Mouse (Mus musculus) neural tube, embryonic 11.5 days (tissue): ENCODE data around the gene Csmd2. TPM values are rescaled to one million over a fixed set of nuclear protein-coding genes. Genes with fewer than 3 reads are reported as not detected.

Source experiments
- ATAC-seq: fragments of 200-750 bp; cut with Nextera tagmentation; 2 replicates; pipeline ENCODE4 v1.8.0; 2017; ENCODE audit warnings: moderate number of reproducible peaks, mild to moderate bottlenecking, moderate TSS enrichment, moderate library complexity; ENCODE audit not compliant: insufficient read depth, low FRiP score, low TSS enrichment
- DNase-seq: peaks from one replicate; pipeline ENCODE4 v3.0.0-alpha.2; 2015; ENCODE audit warnings: low spot score
- H3K27ac ChIP-seq: fragments of 300-500 bp; sonication (generic); 2 replicates; pipeline ENCODE4 v1.5.1; 2014; ENCODE audit warnings: low read depth, mild to moderate bottlenecking, low read length
- H3K27me3 ChIP-seq: fragments of 300-500 bp; sonication (generic); 2 replicates; pipeline ENCODE4 v1.6.1; 2014; ENCODE audit warnings: mild to moderate bottlenecking, low read length, mixed read lengths; ENCODE audit not compliant: control insufficient read depth, insufficient read depth
- H3K36me3 ChIP-seq: fragments of 300-500 bp; sonication (generic); 2 replicates; pipeline ENCODE4 v1.6.1; 2014; ENCODE audit warnings: mild to moderate bottlenecking, low read length, moderate library complexity, mixed read lengths; ENCODE audit not compliant: control insufficient read depth, insufficient read depth
- H3K4me1 ChIP-seq: fragments of 300-500 bp; sonication (generic); 2 replicates; pipeline ENCODE4 v1.6.1; 2014; ENCODE audit warnings: low read length, mixed read lengths; ENCODE audit not compliant: control insufficient read depth, insufficient read depth
- H3K4me2 ChIP-seq: fragments of 300-500 bp; sonication (generic); 2 replicates; pipeline ENCODE4 v1.6.1; 2014; ENCODE audit warnings: low read depth, mild to moderate bottlenecking, moderate library complexity
- H3K4me3 ChIP-seq: fragments of 300-500 bp; sonication (generic); 2 replicates; pipeline ENCODE4 v1.5.1; 2014; ENCODE audit warnings: low read depth, low read length
- H3K9ac ChIP-seq: fragments of 300-500 bp; sonication (generic); 2 replicates; pipeline ENCODE4 v1.6.1; 2014; ENCODE audit warnings: mild to moderate bottlenecking, low read length
- H3K9me3 ChIP-seq: fragments of 300-500 bp; sonication (generic); 2 replicates; pipeline ENCODE4 v1.6.1; 2016; ENCODE audit warnings: low read length; ENCODE audit not compliant: control insufficient read depth
- WGBS: fragments of 180-500 bp; shearing (Covaris S2); extraction: QIAGEN DNeasy Blood & Tissue Kit; methylation state at CpG from one replicate; pipeline ENCODE4 v1.1.7; 2014; 5-methylcytosine and 5-hydroxymethylcytosine counted together
- polyA plus RNA-seq: library from polyadenylated mRNA; unstranded; fragments of >200 nt; fragmentation: Nextera tagmentation; extraction: Ambion mirVana; gene quantifications from 2 replicates; pipeline ENCODE4 v1.2.1, GENCODE M21; 2014

The Csmd2 gene
- polyA plus RNA-seq, 1 experiment from 2014 or later, result 1.4 TPM

DNA sequence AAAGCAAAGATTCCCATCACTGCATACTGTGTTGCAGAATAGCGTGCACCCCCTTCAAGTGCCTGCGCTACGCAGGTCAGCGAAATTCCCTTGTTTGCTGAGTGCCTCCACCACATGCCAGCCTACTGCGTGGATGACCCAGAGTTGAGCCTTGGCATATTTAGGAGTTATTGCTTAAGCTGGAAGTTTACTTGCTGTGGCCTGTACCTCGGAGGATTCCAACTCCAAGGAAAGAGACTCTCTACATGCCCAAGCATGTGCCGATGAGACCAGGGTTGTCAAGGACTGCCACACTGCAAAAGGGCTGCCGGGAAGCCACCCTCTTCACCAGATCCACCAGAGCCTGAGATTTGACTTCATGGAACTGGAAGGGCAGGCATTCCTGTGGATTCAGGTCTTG lies 182.5 kb downstream of the Csmd2 start:
- ATAC-seq, result no peak
- Histone ChIP-seq H3K9ac (no peak overlapping the region), H3K9me3 (no peaks in the 10 kb centered on the region)

DNA sequence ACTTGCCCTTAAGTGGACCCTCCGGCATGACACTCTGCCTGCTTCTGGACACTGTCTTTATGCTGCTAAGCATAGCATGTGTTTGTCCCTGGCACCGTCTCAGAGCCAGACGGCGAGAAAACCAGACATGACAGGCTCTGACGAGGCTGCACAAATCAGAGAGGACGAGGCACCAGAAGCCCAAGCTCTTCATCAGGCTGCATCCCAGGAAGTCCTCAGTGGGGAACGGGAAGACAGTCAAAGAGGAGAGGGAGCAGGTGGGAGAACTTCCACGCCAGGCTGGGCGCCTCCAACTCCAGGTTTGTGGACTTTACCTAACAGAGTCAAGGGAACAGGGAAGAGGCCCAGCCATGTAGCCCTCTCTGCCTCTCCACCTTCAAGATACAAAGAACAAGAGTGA lies 183.6 kb downstream of the Csmd2 start:
- Histone ChIP-seq H3K4me1 (no peaks in the 10 kb centered on the region), H3K4me2 (no peak overlapping the region), H3K27me3 (no peaks in the 10 kb centered on the region), H3K4me3 (no peak overlapping the region), H3K9me3 (no peaks in the 10 kb centered on the region), H3K36me3 (no peaks in the 10 kb centered on the region), H3K9ac (no peak overlapping the region), H3K27ac (no peak overlapping the region)
- no peak for ATAC-seq
- 94% methylated on average over 9 of the region's 9 CpGs for WGBS
- no peak for DNase-seq

More for the DNA sequence above, 182.5 kb downstream of the Csmd2 start:
- Histone ChIP-seq H3K4me1 (no peaks in the 10 kb centered on the region), H3K27ac (no peak overlapping the region), H3K4me2 (no peak overlapping the region), H3K36me3 (no peaks in the 10 kb centered on the region), H3K4me3 (no peak overlapping the region), H3K27me3 (no peaks in the 10 kb centered on the region)
- 91% methylated on average over 8 of the region's 8 CpGs for WGBS
- DNase-seq, result no peak

DNA sequence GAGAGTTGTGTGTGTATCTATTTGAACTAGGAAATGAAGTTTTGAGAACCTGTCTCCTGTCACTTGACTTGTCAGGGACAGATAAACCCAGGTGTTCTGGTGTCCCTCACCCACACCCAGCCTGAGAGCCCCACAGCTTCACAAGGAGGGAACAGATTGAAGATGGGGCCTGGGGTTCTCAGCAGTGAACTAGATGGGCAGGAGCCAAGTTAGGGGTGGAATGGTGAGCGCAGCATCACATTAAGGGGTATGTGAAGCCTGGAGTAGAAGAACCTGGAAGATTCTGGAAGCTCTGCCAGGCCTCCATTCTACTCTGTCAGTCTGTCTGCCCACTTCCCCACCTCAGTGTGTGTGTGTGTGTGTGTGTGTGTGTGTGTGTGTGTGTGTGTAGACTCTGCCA lies 184.0 kb downstream of the Csmd2 start:
- no peak overlapping the region for H3K4me3 ChIP-seq
- H3K27ac ChIP-seq, result no peak overlapping the region
- H3K4me1 ChIP-seq, result no peaks in the 10 kb centered on the region
- H3K9me3 ChIP-seq, result no peaks in the 10 kb centered on the region
- no peaks in the 10 kb centered on the region for H3K27me3 ChIP-seq
- no peak overlapping the region for H3K4me2 ChIP-seq
- H3K36me3 ChIP-seq, result no peaks in the 10 kb centered on the region
- 85% methylated on average over 1 of the region's 1 CpGs for WGBS
- no peak for DNase-seq
- H3K9ac ChIP-seq, result no peak overlapping the region
- no peak for ATAC-seq

DNA sequence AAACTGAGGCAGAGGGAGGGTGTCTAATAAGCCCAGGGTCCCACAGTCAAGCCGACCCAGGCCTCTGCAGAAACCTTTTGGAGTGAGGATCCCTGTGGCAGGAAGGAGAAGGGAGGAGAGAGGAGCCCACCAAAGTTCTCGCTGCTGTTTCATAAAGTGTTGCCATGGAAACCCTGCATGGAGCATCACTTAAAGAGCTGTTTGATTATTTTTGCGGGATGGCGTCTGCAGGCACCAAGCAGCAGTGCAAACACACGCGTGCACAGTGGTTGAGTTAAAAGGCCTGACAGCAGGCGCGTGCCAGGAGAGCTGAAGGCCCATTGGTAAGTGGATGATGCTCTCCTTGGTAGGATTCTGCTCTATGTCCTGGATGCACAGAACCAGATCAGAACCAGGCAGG lies 191.3 kb downstream of the Csmd2 start:
- ATAC-seq (no peak), DNase-seq (no peak)
- Histone ChIP-seq H3K27me3 (no peaks in the 10 kb centered on the region), H3K36me3 (no peaks in the 10 kb centered on the region), H3K4me2 (no peak overlapping the region), H3K27ac (no peak overlapping the region), H3K4me1 (peaks cover 3% of the 10 kb centered on the region), H3K4me3 (no peak overlapping the region), H3K9me3 (no peaks in the 10 kb centered on the region), H3K9ac (no peak overlapping the region)
- 91% methylated on average over 8 of the region's 8 CpGs for WGBS

DNA sequence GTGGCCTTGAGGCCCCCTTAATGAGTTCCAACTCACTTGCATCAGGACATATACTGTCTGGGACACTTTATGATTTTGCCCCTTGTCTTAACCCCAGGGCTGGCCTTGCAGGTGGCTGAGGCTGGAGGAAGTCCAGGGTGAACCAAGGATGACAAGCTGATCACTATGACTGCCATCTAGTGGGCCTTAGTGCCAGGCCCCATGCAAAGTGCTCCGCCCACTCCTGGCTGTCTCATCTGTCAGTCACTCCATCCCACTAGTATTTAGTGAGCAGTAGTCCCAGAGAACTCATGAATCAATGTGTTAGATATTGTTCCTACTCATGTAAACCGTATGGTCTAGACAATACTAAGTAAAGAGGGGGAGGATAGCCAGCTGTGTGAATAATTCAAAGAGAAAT lies 191.9 kb downstream of the Csmd2 start:
- H3K27ac ChIP-seq, result no peak overlapping the region
- 75% methylated on average over 2 of the region's 2 CpGs for WGBS

DNA sequence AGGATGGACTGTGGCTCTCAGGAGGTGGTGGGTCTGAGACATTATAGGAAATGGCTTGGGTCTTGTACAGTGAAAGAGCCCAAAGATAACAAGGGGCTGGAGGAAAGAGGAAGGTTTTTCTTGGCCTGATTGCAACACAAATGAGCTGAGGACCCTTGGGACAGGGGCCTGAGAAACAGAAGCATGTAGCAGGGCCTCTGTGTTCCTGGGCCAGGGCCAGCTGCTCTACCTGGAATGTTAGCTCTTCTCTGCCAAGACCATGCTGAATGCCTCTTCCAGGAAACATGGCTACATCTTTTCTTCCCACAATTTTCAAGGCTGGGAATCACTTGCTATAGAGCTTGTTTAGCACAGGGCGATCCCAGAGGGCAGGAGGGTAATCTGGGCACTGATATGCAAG lies 197.1 kb downstream of the Csmd2 start:
- Histone ChIP-seq H3K9ac (no peak overlapping the region), H3K9me3 (no peaks in the 10 kb centered on the region), H3K27me3 (no peaks in the 10 kb centered on the region), H3K4me1 (peaks cover 3% of the 10 kb centered on the region), H3K27ac (no peak overlapping the region), H3K36me3 (no peaks in the 10 kb centered on the region), H3K4me3 (no peak overlapping the region), H3K4me2 (no peak overlapping the region)
- WGBS, result 67% methylated on average over 1 of the region's 1 CpGs
- ATAC-seq (no peak), DNase-seq (no peak)

More for the DNA sequence above, 191.9 kb downstream of the Csmd2 start:
- DNase-seq, result no peak
- Histone ChIP-seq H3K4me3 (no peak overlapping the region), H3K4me1 (peaks cover 3% of the 10 kb centered on the region), H3K9ac (no peak overlapping the region), H3K36me3 (no peaks in the 10 kb centered on the region), H3K27me3 (no peaks in the 10 kb centered on the region), H3K9me3 (no peaks in the 10 kb centered on the region), H3K4me2 (no peak overlapping the region)
- no peak for ATAC-seq

DNA sequence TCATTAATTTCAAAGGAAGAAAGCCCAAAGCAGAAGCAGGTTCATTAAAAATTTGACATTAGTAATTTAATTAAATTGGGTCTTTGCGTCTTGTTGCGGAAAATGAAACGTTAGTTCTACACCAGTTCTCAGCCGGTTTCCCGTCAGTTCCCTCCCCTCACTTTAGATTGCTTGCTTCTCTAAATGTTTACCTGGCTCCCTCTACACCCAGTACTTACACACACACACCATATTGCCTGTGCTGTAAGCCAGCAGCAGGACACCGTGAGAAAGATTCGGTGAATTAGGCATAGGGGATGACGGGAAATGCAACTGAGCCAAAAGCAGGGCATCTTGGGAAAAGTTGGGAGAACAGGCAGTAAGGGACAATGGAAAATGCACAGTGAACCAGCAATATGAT lies 206.8 kb downstream of the Csmd2 start:
- H3K27ac ChIP-seq, result no peak overlapping the region
- no peaks in the 10 kb centered on the region for H3K36me3 ChIP-seq
- WGBS, result 91% methylated on average over 8 of the region's 8 CpGs

DNA sequence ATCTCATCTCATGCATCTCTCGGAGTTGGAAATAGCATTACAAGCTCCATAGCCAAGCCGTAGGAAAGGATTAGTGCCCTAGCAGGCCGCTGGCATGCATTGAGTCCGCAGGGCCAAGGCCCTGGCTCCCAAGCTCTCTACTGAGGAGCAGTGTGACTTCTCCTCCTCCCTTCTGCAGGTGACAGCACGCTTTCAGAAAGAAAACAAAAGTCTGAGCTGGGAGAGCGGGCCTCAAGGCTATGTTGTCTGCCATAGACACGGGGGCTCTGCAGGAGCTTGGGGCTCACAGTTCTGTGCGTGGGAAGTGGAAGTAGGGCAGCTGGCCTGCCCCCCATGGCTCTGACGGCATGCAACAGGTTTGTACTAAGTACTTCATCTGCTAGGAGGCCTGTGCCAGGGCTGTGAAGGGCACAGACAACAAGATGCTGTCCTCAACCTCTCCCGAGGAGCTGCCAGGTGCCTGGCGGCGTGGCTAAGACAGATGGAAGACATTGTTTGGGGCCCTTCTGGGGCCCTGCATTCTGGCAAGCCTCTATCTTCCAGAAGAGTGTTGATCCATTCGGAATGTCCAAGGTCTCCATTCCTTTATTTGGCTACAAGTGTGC lies 230.4 kb downstream of the Csmd2 start:
- WGBS, result 71% methylated on average over 13 of the region's 13 CpGs
- H3K4me2 ChIP-seq, result no peak overlapping the region

More for the DNA sequence above, 206.8 kb downstream of the Csmd2 start:
- H3K27me3 ChIP-seq, result no peaks in the 10 kb centered on the region
- DNase-seq (no peak), ATAC-seq (no peak)
- no peaks in the 10 kb centered on the region for H3K4me1 ChIP-seq
- H3K9me3 ChIP-seq, result no peaks in the 10 kb centered on the region
- H3K9ac ChIP-seq, result no peak overlapping the region
- no peak overlapping the region for H3K4me3 ChIP-seq
- H3K4me2 ChIP-seq, result no peak overlapping the region

DNA sequence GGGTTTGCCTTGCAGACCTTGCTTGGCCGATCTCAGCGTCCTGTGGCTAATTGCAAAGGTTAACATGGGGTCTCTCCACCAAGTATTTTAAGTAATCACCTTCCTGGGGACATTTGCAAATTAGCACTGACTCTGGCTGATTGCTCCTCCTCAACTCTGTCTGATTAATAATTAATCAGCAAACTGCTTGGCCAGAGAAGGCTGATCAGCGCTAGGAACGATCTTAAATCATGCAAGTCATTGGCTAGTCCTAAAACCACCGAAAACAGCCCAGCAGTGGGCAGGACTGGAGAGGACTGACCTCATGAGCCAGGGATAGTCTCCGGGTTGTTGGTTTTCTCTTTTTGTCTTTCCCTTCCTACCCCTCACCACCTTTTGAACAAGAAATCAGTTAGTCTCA lies 236.8 kb downstream of the Csmd2 start:
- 53% methylated on average over 6 of the region's 6 CpGs for WGBS
- ATAC-seq (no peak), DNase-seq (no peak)
- no peaks in the 10 kb centered on the region for H3K9me3 ChIP-seq
- no peak overlapping the region for H3K27ac ChIP-seq
- H3K9ac ChIP-seq, result no peak overlapping the region
- no peak overlapping the region for H3K4me2 ChIP-seq
- H3K36me3 ChIP-seq, result no peaks in the 10 kb centered on the region
- no peak overlapping the region for H3K4me3 ChIP-seq
- no peaks in the 10 kb centered on the region for H3K27me3 ChIP-seq
- H3K4me1 ChIP-seq, result no peaks in the 10 kb centered on the region

More for the DNA sequence above, 230.4 kb downstream of the Csmd2 start:
- Histone ChIP-seq H3K36me3 (no peaks in the 10 kb centered on the region), H3K9me3 (no peaks in the 10 kb centered on the region), H3K27ac (no peak overlapping the region), H3K4me3 (no peak overlapping the region), H3K9ac (no peak overlapping the region), H3K27me3 (no peaks in the 10 kb centered on the region), H3K4me1 (no peaks in the 10 kb centered on the region)
- no peak for DNase-seq
- ATAC-seq, result no peak
